Mouse (Mus musculus): ENCODE data around the gene Tpcn1.
A peak's percentile ranks its signal among the peaks of the same experiment; 100 is the strongest.

Gene Tpcn1

GRCm38 (mm10) chr5:120562956-120563913, 25.2 kb downstream of the Tpcn1 start:
- no peak for ATAC-seq (ENCODE audit: insufficient number of reproducible peaks, low FRiP score, low TSS enrichment)

GRCm38 (mm10) chr5:120560616-120561311, 27.7 kb downstream of the Tpcn1 start:
- peak; percentile 53; the same call in 1 of the 2 replicates for ATAC-seq (ENCODE audit: insufficient number of reproducible peaks, low FRiP score, low TSS enrichment)

- ATAC-seq (ENCODE audit: insufficient number of reproducible peaks, low FRiP score, low TSS enrichment): no peak
These were observed 28.3 kb downstream of the Tpcn1 start for GRCm38 (mm10) chr5:120560129-120560615.

GRCm38 (mm10) chr5:120558762-120559161, 29.7 kb downstream of the Tpcn1 start:
- no peak for ATAC-seq (ENCODE audit: insufficient number of reproducible peaks, low FRiP score, low TSS enrichment)

- ATAC-seq (ENCODE audit: insufficient number of reproducible peaks, low FRiP score, low TSS enrichment): no peak
These were observed 30.4 kb downstream of the Tpcn1 start for GRCm38 (mm10) chr5:120558041-120558440.

GRCm38 (mm10) chr5:120555871-120556270, 32.6 kb downstream of the Tpcn1 start:
- ATAC-seq (ENCODE audit: insufficient number of reproducible peaks, low FRiP score, low TSS enrichment): no peak

- no peak for ATAC-seq (ENCODE audit: insufficient number of reproducible peaks, low FRiP score, low TSS enrichment)
These were observed 37.8 kb downstream of the Tpcn1 start for GRCm38 (mm10) chr5:120550673-120551072.

GRCm38 (mm10) chr5:120550137-120550536, 38.3 kb downstream of the Tpcn1 start:
- ATAC-seq (ENCODE audit: insufficient number of reproducible peaks, low FRiP score, low TSS enrichment): no peak

- ATAC-seq (ENCODE audit: insufficient number of reproducible peaks, low FRiP score, low TSS enrichment): no peak
These were observed 40.1 kb downstream of the Tpcn1 start for GRCm38 (mm10) chr5:120548236-120548850.

GRCm38 (mm10) chr5:120536632-120537031, 51.8 kb downstream of the Tpcn1 start:
- no peak for ATAC-seq (ENCODE audit: insufficient number of reproducible peaks, low FRiP score, low TSS enrichment)

GRCm38 (mm10) chr5:120536046-120536445, 52.4 kb downstream of the Tpcn1 start:
- ATAC-seq (ENCODE audit: insufficient number of reproducible peaks, low FRiP score, low TSS enrichment): peak; percentile 49; the same call in 1 of the 2 replicates

GRCm38 (mm10) chr5:120534686-120535075, 53.8 kb downstream of the Tpcn1 start:
- ATAC-seq (ENCODE audit: insufficient number of reproducible peaks, low FRiP score, low TSS enrichment): no peak

GRCm38 (mm10) chr5:120534071-120534685, 54.3 kb downstream of the Tpcn1 start:
- no peak for ATAC-seq (ENCODE audit: insufficient number of reproducible peaks, low FRiP score, low TSS enrichment)

GRCm38 (mm10) chr5:120531631-120532030, 56.8 kb downstream of the Tpcn1 start:
- ATAC-seq (ENCODE audit: insufficient number of reproducible peaks, low FRiP score, low TSS enrichment): no peak

GRCm38 (mm10) chr5:120527296-120527964, 61.0 kb downstream of the Tpcn1 start:
- ATAC-seq (ENCODE audit: insufficient number of reproducible peaks, low FRiP score, low TSS enrichment): no peak

- ATAC-seq (ENCODE audit: insufficient number of reproducible peaks, low FRiP score, low TSS enrichment): no peak
These were observed 62.2 kb downstream of the Tpcn1 start for GRCm38 (mm10) chr5:120526311-120526710.

GRCm38 (mm10) chr5:120525737-120526136, 62.7 kb downstream of the Tpcn1 start:
- no peak for ATAC-seq (ENCODE audit: insufficient number of reproducible peaks, low FRiP score, low TSS enrichment)

GRCm38 (mm10) chr5:120524736-120525135, 63.7 kb downstream of the Tpcn1 start:
- ATAC-seq (ENCODE audit: insufficient number of reproducible peaks, low FRiP score, low TSS enrichment): no peak

- ATAC-seq (ENCODE audit: insufficient number of reproducible peaks, low FRiP score, low TSS enrichment): no peak
These were observed 65.8 kb downstream of the Tpcn1 start for GRCm38 (mm10) chr5:120522649-120523048.

- no peak for ATAC-seq (ENCODE audit: insufficient number of reproducible peaks, low FRiP score, low TSS enrichment)
These were observed 70.9 kb downstream of the Tpcn1 start for GRCm38 (mm10) chr5:120517552-120517951.

All from cerebellum, adult (tissue).